Mouse (Mus musculus) midbrain, embryonic 15.5 days (tissue): ENCODE measurements at regions not wholly inside any gene's neighbourhood (a gene's known extent, or its start where the extent isn't known, plus 50 kb on each side); places are given as distances from the start of the nearest gene placed in this dataset.

Source experiments
- ATAC-seq: fragments of 200-750 bp; cut with Nextera tagmentation; replicated peaks from 2 replicates; pipeline ENCODE4 v1.8.0; 2017; ENCODE audit warnings: moderate TSS enrichment
- H3K27ac ChIP-seq: fragments of 300-500 bp; sonication (generic); 2 replicates; pipeline ENCODE4 v1.5.1; 2015; ENCODE audit warnings: mild to moderate bottlenecking, inconsistent platforms
- H3K27me3 ChIP-seq: fragments of 300-500 bp; sonication (generic); replicated peaks from 2 replicates; pipeline ENCODE4 v1.6.1; 2015; ENCODE audit warnings: inconsistent platforms
- H3K36me3 ChIP-seq: fragments of 300-500 bp; sonication (generic); replicated peaks from 2 replicates; pipeline ENCODE4 v1.6.1; 2015; ENCODE audit warnings: inconsistent platforms
- H3K4me1 ChIP-seq: fragments of 300-500 bp; sonication (generic); 2 replicates; pipeline ENCODE4 v1.6.1; 2015; ENCODE audit warnings: inconsistent platforms
- H3K4me2 ChIP-seq: fragments of 300-500 bp; sonication (generic); 2 replicates; pipeline ENCODE4 v1.6.1; 2015; ENCODE audit warnings: inconsistent platforms, mild to moderate bottlenecking, moderate library complexity
- H3K4me3 ChIP-seq: fragments of 300-500 bp; sonication (generic); 2 replicates; pipeline ENCODE4 v1.5.1; 2015; ENCODE audit warnings: mild to moderate bottlenecking, inconsistent platforms
- H3K9ac ChIP-seq: fragments of 300-500 bp; sonication (generic); 2 replicates; pipeline ENCODE4 v1.6.1; 2015; ENCODE audit warnings: mild to moderate bottlenecking, inconsistent platforms
- H3K9me3 ChIP-seq: fragments of 300-500 bp; sonication (generic); 2 replicates; pipeline ENCODE4 v1.6.1; 2016; ENCODE audit warnings: inconsistent platforms
- WGBS: fragments of 180-500 bp; shearing (Covaris S2); methylation state at CpG from one replicate; pipeline ENCODE4 v1.1.7; 2015; ENCODE audit warnings: mixed read lengths; 5-methylcytosine and 5-hydroxymethylcytosine counted together

- no peaks in the 10 kb centered on the region for H3K27me3 ChIP-seq
- H3K4me1 ChIP-seq = no peaks in the 10 kb centered on the region
- no peak overlapping the region for H3K4me3 ChIP-seq
- no peak overlapping the region for H3K9ac ChIP-seq
- no peaks in the 10 kb centered on the region for H3K36me3 ChIP-seq
- no peak for ATAC-seq
- 48% methylated on average over 8 of the region's 8 CpGs for WGBS
- H3K27ac ChIP-seq = no peak overlapping the region
- H3K9me3 ChIP-seq = no peaks in the 10 kb centered on the region
- H3K4me2 ChIP-seq = no peak overlapping the region
Measured at GRCm38 (mm10) chr7:117150355-117150754, 230.4 kb upstream of the Xylt1 start.

GRCm38 (mm10) chr7:117153826-117154550 lies 226.8 kb upstream of the Xylt1 start:
- H3K27ac ChIP-seq = no peak overlapping the region
- 82% methylated on average over 5 of the region's 5 CpGs for WGBS
- no peak for ATAC-seq
- no peaks in the 10 kb centered on the region for H3K27me3 ChIP-seq
- H3K9ac ChIP-seq = no peak overlapping the region
- no peak overlapping the region for H3K4me2 ChIP-seq
- no peaks in the 10 kb centered on the region for H3K9me3 ChIP-seq
- no peak overlapping the region for H3K4me3 ChIP-seq
- H3K36me3 ChIP-seq = no peaks in the 10 kb centered on the region
- H3K4me1 ChIP-seq = no peaks in the 10 kb centered on the region

GRCm38 (mm10) chr7:117161193-117161908 lies 219.4 kb upstream of the Xylt1 start:
- 57% methylated on average over 3 of the region's 3 CpGs for WGBS
- ATAC-seq = no peak
- no peaks in the 10 kb centered on the region for H3K36me3 ChIP-seq
- H3K27me3 ChIP-seq = no peaks in the 10 kb centered on the region
- H3K27ac ChIP-seq = no peak overlapping the region
- no peak overlapping the region for H3K4me3 ChIP-seq
- no peaks in the 10 kb centered on the region for H3K9me3 ChIP-seq
- H3K4me2 ChIP-seq = no peak overlapping the region
- no peaks in the 10 kb centered on the region for H3K4me1 ChIP-seq
- no peak overlapping the region for H3K9ac ChIP-seq

GRCm38 (mm10) chr7:117174811-117175422 lies 205.9 kb upstream of the Xylt1 start:
- no peak for ATAC-seq
- Histone ChIP-seq H3K4me3 (no peak overlapping the region), H3K27me3 (no peaks in the 10 kb centered on the region), H3K27ac (no peak overlapping the region), H3K4me1 (no peaks in the 10 kb centered on the region), H3K4me2 (no peak overlapping the region), H3K9ac (no peak overlapping the region), H3K36me3 (no peaks in the 10 kb centered on the region), H3K9me3 (no peaks in the 10 kb centered on the region)
- 88% methylated on average over 8 of the region's 8 CpGs for WGBS

- Histone ChIP-seq H3K4me1 (no peaks in the 10 kb centered on the region), H3K36me3 (no peaks in the 10 kb centered on the region), H3K27me3 (no peaks in the 10 kb centered on the region), H3K4me3 (no peak overlapping the region), H3K9ac (no peak overlapping the region), H3K9me3 (no peaks in the 10 kb centered on the region), H3K27ac (no peak overlapping the region), H3K4me2 (no peak overlapping the region)
- ATAC-seq = no peak
- 53% methylated on average over 1 of the region's 1 CpGs for WGBS
Measured at GRCm38 (mm10) chr7:117184011-117184410, 196.8 kb upstream of the Xylt1 start.

- Histone ChIP-seq H3K27ac (no peak overlapping the region), H3K9ac (no peak overlapping the region), H3K9me3 (no peaks in the 10 kb centered on the region), H3K4me2 (no peak overlapping the region), H3K4me3 (no peak overlapping the region), H3K36me3 (no peaks in the 10 kb centered on the region), H3K4me1 (no peaks in the 10 kb centered on the region), H3K27me3 (no peaks in the 10 kb centered on the region)
- WGBS = 100% methylated on average over 1 of the region's 1 CpGs
- no peak for ATAC-seq
Measured at GRCm38 (mm10) chr7:117185891-117186290, 194.9 kb upstream of the Xylt1 start.

GRCm38 (mm10) chr7:117196611-117197010 lies 184.2 kb upstream of the Xylt1 start:
- no peaks in the 10 kb centered on the region for H3K4me1 ChIP-seq
- no peak overlapping the region for H3K4me2 ChIP-seq
- no peaks in the 10 kb centered on the region for H3K9me3 ChIP-seq
- WGBS = 85% methylated on average over 3 of the region's 3 CpGs
- H3K9ac ChIP-seq = no peak overlapping the region
- H3K27me3 ChIP-seq = no peaks in the 10 kb centered on the region
- H3K36me3 ChIP-seq = no peaks in the 10 kb centered on the region
- H3K4me3 ChIP-seq = no peak overlapping the region
- H3K27ac ChIP-seq = no peak overlapping the region
- no peak for ATAC-seq

GRCm38 (mm10) chr7:117226294-117226693 lies 154.5 kb upstream of the Xylt1 start:
- no peaks in the 10 kb centered on the region for H3K36me3 ChIP-seq
- no peaks in the 10 kb centered on the region for H3K9me3 ChIP-seq
- no peak overlapping the region for H3K4me3 ChIP-seq
- no peaks in the 10 kb centered on the region for H3K27me3 ChIP-seq
- no peak overlapping the region for H3K27ac ChIP-seq
- H3K4me2 ChIP-seq = no peak overlapping the region
- H3K9ac ChIP-seq = no peak overlapping the region
- ATAC-seq = no peak
- no peaks in the 10 kb centered on the region for H3K4me1 ChIP-seq

- H3K36me3 ChIP-seq = no peaks in the 10 kb centered on the region
- no peak overlapping the region for H3K9ac ChIP-seq
- H3K4me2 ChIP-seq = no peak overlapping the region
- no peak overlapping the region for H3K4me3 ChIP-seq
- WGBS = 77% methylated on average over 5 of the region's 5 CpGs
- no peak overlapping the region for H3K27ac ChIP-seq
- H3K4me1 ChIP-seq = no peaks in the 10 kb centered on the region
- ATAC-seq = no peak
- no peaks in the 10 kb centered on the region for H3K27me3 ChIP-seq
- H3K9me3 ChIP-seq = no peaks in the 10 kb centered on the region
Measured at GRCm38 (mm10) chr7:117229619-117230018, 151.2 kb upstream of the Xylt1 start.

GRCm38 (mm10) chr7:117256819-117257218 lies 124.0 kb upstream of the Xylt1 start:
- Histone ChIP-seq H3K4me3 (no peak overlapping the region), H3K9ac (no peak overlapping the region), H3K36me3 (no peaks in the 10 kb centered on the region), H3K4me1 (peaks cover 9% of the 10 kb centered on the region; the same call in 1 of the 2 replicates), H3K9me3 (no peaks in the 10 kb centered on the region), H3K27ac (no peak overlapping the region), H3K4me2 (no peak overlapping the region), H3K27me3 (no peaks in the 10 kb centered on the region)
- ATAC-seq = no peak
- WGBS = 80% methylated on average over 9 of the region's 9 CpGs

- no peak overlapping the region for H3K4me2 ChIP-seq
- peaks cover 9% of the 10 kb centered on the region; the same call in 1 of the 2 replicates for H3K4me1 ChIP-seq
- no peak overlapping the region for H3K9ac ChIP-seq
- WGBS = 74% methylated on average over 5 of the region's 5 CpGs
- no peaks in the 10 kb centered on the region for H3K36me3 ChIP-seq
- H3K27ac ChIP-seq = no peak overlapping the region
- no peaks in the 10 kb centered on the region for H3K9me3 ChIP-seq
- H3K4me3 ChIP-seq = no peak overlapping the region
- ATAC-seq = no peak
- no peaks in the 10 kb centered on the region for H3K27me3 ChIP-seq
Measured at GRCm38 (mm10) chr7:117258557-117258956, 122.2 kb upstream of the Xylt1 start.

GRCm38 (mm10) chr7:117259151-117259550 lies 121.6 kb upstream of the Xylt1 start:
- H3K4me3 ChIP-seq = no peak overlapping the region
- H3K27me3 ChIP-seq = no peaks in the 10 kb centered on the region
- no peak overlapping the region for H3K9ac ChIP-seq
- H3K9me3 ChIP-seq = no peaks in the 10 kb centered on the region
- H3K36me3 ChIP-seq = no peaks in the 10 kb centered on the region
- 48% methylated on average over 5 of the region's 5 CpGs for WGBS
- H3K27ac ChIP-seq = no peak overlapping the region
- no peak for ATAC-seq
- H3K4me1 ChIP-seq = peaks cover 9% of the 10 kb centered on the region; the same call in 1 of the 2 replicates
- H3K4me2 ChIP-seq = no peak overlapping the region
